Mouse (Mus musculus) left cerebral cortex, postnatal 36 days (tissue): Measurements from ENCODE around the gene Crybg3. TPM values are rescaled to one million over a fixed set of nuclear protein-coding genes. Genes with fewer than 3 reads are reported as not detected.

ENCODE experiments used
- DNase-seq, 2 experiments: peaks; one replicate each; pipeline ENCODE4 v3.0.0; 2021 to 2022; ENCODE audit warnings: low spot score in 2 of 2, mixed read lengths in 1 of 2
- intact Hi-C: fragments of 180-260 bp; cut with DNase I; formaldehyde crosslinking; loops from one replicate; pipeline ENCODE4 v1.15.1; 2025
- total RNA-seq, 2 experiments: library from RNA; stranded (reverse); gene quantifications; 2 replicates each; pipeline ENCODE4 v1.2.3; 2021

Crybg3 gene
- total RNA-seq, 2 experiments from 2014 or later = 3.2 to 5.4 TPM

- intact Hi-C loops = loop anchor here (5.0 kb wide), 1 partner anchor 55 kb away; the partner anchor contains the start of gene Crybg3
- peak in 1 of 2 experiments; percentile 31 for DNase-seq
Observed at GRCm38 (mm10) chr16:59547466-59547865, 53.3 kb downstream of the Crybg3 start.

GRCm38 (mm10) chr16:59545360-59545759, 55.4 kb downstream of the Crybg3 start:
- no peak for DNase-seq
- intact Hi-C loops = loop anchor here (5.0 kb wide), 1 partner anchor 57 kb away; the partner anchor contains the start of gene Crybg3

- no peak for DNase-seq
- intact Hi-C loops = no loop called here
Observed at GRCm38 (mm10) chr16:59541382-59541781, 59.4 kb downstream of the Crybg3 start.

GRCm38 (mm10) chr16:59540944-59541343, 59.8 kb downstream of the Crybg3 start:
- DNase-seq = no peak
- intact Hi-C loops = no loop called here

GRCm38 (mm10) chr16:59535673-59536072, 65.1 kb downstream of the Crybg3 start:
- intact Hi-C loops = loop anchor here (5.0 kb wide), 1 partner anchor 77 kb away; no protein-coding TSS in a partner anchor

GRCm38 (mm10) chr16:59534349-59534748, 66.4 kb downstream of the Crybg3 start:
- intact Hi-C loops = no loop called here

More at GRCm38 (mm10) chr16:59535673-59536072, 65.1 kb downstream of the Crybg3 start:
- no peak for DNase-seq

GRCm38 (mm10) chr16:59532561-59532960, 68.2 kb downstream of the Crybg3 start:
- DNase-seq = no peak
- intact Hi-C loops = no loop called here

More at GRCm38 (mm10) chr16:59534349-59534748, 66.4 kb downstream of the Crybg3 start:
- no peak for DNase-seq

- intact Hi-C loops = no loop called here
- no peak for DNase-seq
Observed at GRCm38 (mm10) chr16:59531243-59531642, 69.5 kb downstream of the Crybg3 start.

- intact Hi-C loops = no loop called here
- DNase-seq = no peak
Observed at GRCm38 (mm10) chr16:59529570-59529969, 71.2 kb downstream of the Crybg3 start.

- DNase-seq = no peak
Observed at GRCm38 (mm10) chr16:59526939-59527338, 73.8 kb downstream of the Crybg3 start.

GRCm38 (mm10) chr16:59521752-59522423, 78.9 kb downstream of the Crybg3 start:
- no peak for DNase-seq
- intact Hi-C loops = no loop called here

More at GRCm38 (mm10) chr16:59526939-59527338, 73.8 kb downstream of the Crybg3 start:
- intact Hi-C loops = no loop called here

GRCm38 (mm10) chr16:59517447-59518219, 83.1 kb downstream of the Crybg3 start:
- intact Hi-C loops = no loop called here
- DNase-seq = no peak

GRCm38 (mm10) chr16:59516965-59517364, 83.8 kb downstream of the Crybg3 start:
- DNase-seq = no peak
- intact Hi-C loops = no loop called here

GRCm38 (mm10) chr16:59515169-59515568, 85.6 kb downstream of the Crybg3 start:
- intact Hi-C loops = no loop called here
- DNase-seq = no peak

- intact Hi-C loops = no loop called here
Observed at GRCm38 (mm10) chr16:59509830-59510229, 90.9 kb downstream of the Crybg3 start.

GRCm38 (mm10) chr16:59499180-59499579, 101.6 kb downstream of the Crybg3 start:
- no peak for DNase-seq
- intact Hi-C loops = no loop called here

More at GRCm38 (mm10) chr16:59509830-59510229, 90.9 kb downstream of the Crybg3 start:
- no peak for DNase-seq

- intact Hi-C loops = no loop called here
- no peak for DNase-seq
Observed at GRCm38 (mm10) chr16:59497947-59498346, 102.8 kb downstream of the Crybg3 start.

- intact Hi-C loops = no loop called here
- no peak for DNase-seq
Observed at GRCm38 (mm10) chr16:59493199-59493598, 107.6 kb downstream of the Crybg3 start.

- intact Hi-C loops = no loop called here
- no peak for DNase-seq
Observed at GRCm38 (mm10) chr16:59487975-59488548, 112.7 kb downstream of the Crybg3 start.

- intact Hi-C loops = no loop called here
- no peak for DNase-seq
Observed at GRCm38 (mm10) chr16:59487239-59487638, 113.5 kb downstream of the Crybg3 start.
